Mouse (Mus musculus) CD4-positive helper T cell, adult 2 months (primary cell): ENCODE data around the gene Pcp4l1.
"Not testable (repeated sequence)": the region's sequence is repeated elsewhere in the genome, so short reads cannot be mapped to it uniquely, and the experiment has no call there.

ENCODE experiments used
- DNase-seq: peaks from one replicate; pipeline ENCODE4 v3.0.0-alpha.2; 2012; ENCODE audit warnings: low read depth, missing footprints, low spot score

Pcp4l1 gene

DNA sequence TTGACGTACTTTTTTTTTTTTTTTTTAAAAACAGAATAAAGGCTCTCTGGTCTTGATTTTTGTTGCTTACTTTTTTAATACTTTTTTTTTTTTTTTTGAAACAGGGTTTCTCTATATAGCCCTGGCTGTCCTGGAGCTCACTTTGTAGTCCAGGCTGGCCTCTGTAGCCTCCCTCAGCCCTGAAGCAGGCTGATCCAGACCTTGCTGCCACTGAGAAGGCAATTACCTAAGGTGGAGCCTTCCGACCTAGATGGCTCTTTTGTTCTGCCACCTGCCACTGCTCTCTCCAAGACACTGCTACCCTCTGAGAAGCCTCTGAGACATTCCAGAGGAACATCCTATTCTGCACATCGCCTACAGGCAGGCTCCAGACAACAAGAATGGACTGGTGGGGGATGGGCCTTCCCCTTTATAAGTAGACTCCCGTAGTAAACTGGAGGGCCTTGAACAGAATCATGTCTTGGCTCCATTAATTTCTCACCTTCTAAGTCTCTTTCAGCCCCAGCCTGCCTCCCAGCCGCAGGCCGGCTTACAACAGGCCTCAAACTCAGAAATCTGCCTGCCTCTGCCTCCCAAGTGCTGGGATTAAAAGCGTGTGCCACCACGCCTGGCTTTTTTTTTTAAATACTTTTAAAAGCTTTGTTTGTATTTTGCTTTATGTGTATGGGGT is 58.4 kb downstream of the Pcp4l1 start:
- not testable (repeated sequence) for DNase-seq

- DNase-seq: no peak
Observed at GRCm38 (mm10) chr1:171135600-171135999, 60.5 kb downstream of the Pcp4l1 start.

GRCm38 (mm10) chr1:171130971-171131370 is 65.1 kb downstream of the Pcp4l1 start:
- no peak for DNase-seq

DNA sequence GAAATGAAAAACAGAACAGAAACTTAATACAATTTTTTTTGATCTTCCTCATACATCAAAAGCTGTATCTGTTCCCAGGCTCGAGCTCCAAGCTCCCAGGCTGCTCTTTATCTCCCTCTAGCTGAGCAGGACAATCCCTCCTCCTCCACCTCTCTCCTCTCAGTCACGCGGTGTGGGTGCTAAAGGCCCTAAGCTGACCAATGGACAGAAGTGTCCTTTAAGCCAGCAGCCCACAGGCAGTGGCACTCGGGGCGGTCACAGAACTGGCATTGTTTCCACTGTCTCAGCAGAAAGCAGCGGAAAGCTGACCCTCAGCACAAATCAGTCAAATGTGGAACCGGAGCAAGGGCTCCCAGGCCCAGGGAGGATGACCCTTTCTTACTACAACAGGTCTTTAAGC is 66.8 kb downstream of the Pcp4l1 start:
- DNase-seq: no peak

GRCm38 (mm10) chr1:171124398-171124797 is 71.7 kb downstream of the Pcp4l1 start:
- DNase-seq: no peak
